Comparison of ENCODE assay signal across 27 mouse cellular contexts in the genomic region with DNA sequence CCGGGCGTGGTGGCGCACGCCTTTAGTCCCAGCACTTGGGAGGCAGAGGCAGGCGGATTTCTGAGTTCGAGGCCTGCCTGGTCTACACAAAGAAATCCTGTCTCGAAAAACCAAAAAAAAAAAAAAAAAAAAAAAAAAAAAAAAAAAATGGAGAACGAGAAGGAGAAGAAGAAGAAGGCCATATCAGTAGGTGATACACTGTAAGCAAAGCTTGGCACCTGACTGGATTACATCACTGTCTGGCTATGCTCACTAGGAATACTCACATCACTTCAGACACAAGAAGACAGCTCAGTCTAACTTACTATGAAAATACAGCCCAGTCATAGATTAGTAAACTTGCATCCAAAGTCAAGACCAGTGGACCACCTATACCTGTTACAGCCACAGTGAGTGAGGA.
"Had no signal": no experiment of that assay in that cellular context is flagged by ENCODE, and none has a peak within 500 bp of the region (broad histone marks: within the 10 kb centered on the region; RNA-seq: fewer than 3 reads in every experiment).

No protein-coding gene starts in this region.

- H3K4me1 ChIP-seq: limb, embryonic 10.5 days had no signal

- ATAC-seq: hindbrain, postnatal 0 days; intestine, embryonic 16.5 days had no signal

- H3K4me2 ChIP-seq: heart, embryonic 11.5 days; heart, embryonic 13.5 days; heart, embryonic 15.5 days; hindbrain, embryonic 13.5 days; hindbrain, embryonic 15.5 days; kidney, embryonic 15.5 days; limb, embryonic 12.5 days; liver, embryonic 13.5 days had no signal

- H3K9me3 ChIP-seq: heart, embryonic 13.5 days; heart, embryonic 15.5 days; hindbrain, embryonic 13.5 days; hindbrain, embryonic 15.5 days; liver, embryonic 13.5 days had no signal

- H3K27ac ChIP-seq: gastrocnemius, adult 2 months; heart, adult 2 months; heart, embryonic 13.5 days; heart, embryonic 15.5 days; hindbrain, embryonic 13.5 days; hindbrain, embryonic 15.5 days; hindbrain, postnatal 0 days; kidney, embryonic 15.5 days; kidney, postnatal 0 days; layer of hippocampus, adult 2 months; left cerebral cortex, adult 2 months; limb, embryonic 10.5 days; limb, embryonic 12.5 days; liver, embryonic 13.5 days had no signal

- H3K27me3 ChIP-seq: heart, embryonic 13.5 days; heart, embryonic 15.5 days; hindbrain, embryonic 13.5 days; hindbrain, embryonic 15.5 days; kidney, embryonic 15.5 days; limb, embryonic 12.5 days; liver, embryonic 13.5 days had no signal

- H3K4me3 ChIP-seq: gastrocnemius, adult 2 months; heart, adult 2 months; heart, embryonic 13.5 days; heart, embryonic 15.5 days; hindbrain, embryonic 13.5 days; hindbrain, embryonic 15.5 days; kidney, embryonic 15.5 days; layer of hippocampus, adult 2 months; left cerebral cortex, adult 2 months; limb, embryonic 10.5 days; limb, embryonic 12.5 days; liver, embryonic 13.5 days had no signal

- H3K9ac ChIP-seq: heart, embryonic 13.5 days; heart, embryonic 15.5 days; hindbrain, embryonic 13.5 days; hindbrain, embryonic 15.5 days; kidney, embryonic 15.5 days; limb, embryonic 12.5 days; liver, embryonic 13.5 days had no signal

- DNase-seq: gastrocnemius, adult 2 months; gastrocnemius, postnatal 14 days; gastrocnemius, postnatal 36 days; heart, adult 11 months; heart, adult 2 months; heart, postnatal 14 days; heart, postnatal 36 days; kidney, adult 11 months; kidney, adult 2 months; kidney, adult 9 months; kidney, postnatal 14 days; kidney, postnatal 4 days; liver; liver, embryonic 13.5 days had no signal

- H3K36me3 ChIP-seq: heart, embryonic 15.5 days; hindbrain, embryonic 15.5 days had no signal
